Mouse (Mus musculus): ENCODE data around the gene Itpr1. TPM values are rescaled to one million over a fixed set of nuclear protein-coding genes. Genes with fewer than 3 reads are reported as not detected.

Itpr1 gene
- polyA plus RNA-seq, 1 experiment = not detected

- TF ChIP-seq CTCF (IDR thresholded peaks at IDR 0.05; ENCODE audit: insufficient read depth, low read depth, low read length) (no peak), POLR2A (IDR thresholded peaks at IDR 0.05; ENCODE audit: insufficient read depth, low read depth, low read length) (no peak)
- H3K4me1 ChIP-seq (ENCODE audit: control insufficient read depth, insufficient read depth, low read length) = peaks cover 2% of the 10 kb centered on the region; the same call in 1 of the 2 replicates
- 85% methylated on average over 3 of the region's 3 CpGs for WGBS
- H3K4me3 ChIP-seq (ENCODE audit: insufficient read depth, low read depth, low read length) = no peak overlapping the region
- H3K27ac ChIP-seq (ENCODE audit: insufficient read depth, low read depth, low read length) = no peak overlapping the region
Observed at GRCm38 (mm10) chr6:108291556-108291955, 78.7 kb downstream of the Itpr1 start.

- Histone ChIP-seq H3K4me1 (ENCODE audit: control insufficient read depth, insufficient read depth, low read length) (peaks cover 12% of the 10 kb centered on the region), H3K4me3 (ENCODE audit: insufficient read depth, low read depth, low read length) (no peak overlapping the region), H3K27ac (ENCODE audit: insufficient read depth, low read depth, low read length) (no peak overlapping the region)
- WGBS = 89% methylated on average over 5 of the region's 5 CpGs
- no peak for TF ChIP-seq POLR2A (IDR thresholded peaks at IDR 0.05; ENCODE audit: insufficient read depth, low read depth, low read length)
- TF ChIP-seq CTCF (IDR thresholded peaks at IDR 0.05; ENCODE audit: insufficient read depth, low read depth, low read length) = no peak
Observed at GRCm38 (mm10) chr6:108301856-108302255, 89.0 kb downstream of the Itpr1 start.

GRCm38 (mm10) chr6:108303619-108304567 lies 91.0 kb downstream of the Itpr1 start:
- Histone ChIP-seq H3K27ac (ENCODE audit: insufficient read depth, low read depth, low read length) (no peak overlapping the region), H3K4me3 (ENCODE audit: insufficient read depth, low read depth, low read length) (no peak overlapping the region), H3K4me1 (ENCODE audit: control insufficient read depth, insufficient read depth, low read length) (peaks cover 12% of the 10 kb centered on the region)
- TF ChIP-seq POLR2A (IDR thresholded peaks at IDR 0.05; ENCODE audit: insufficient read depth, low read depth, low read length) = no peak
- TF ChIP-seq CTCF (IDR thresholded peaks at IDR 0.05; ENCODE audit: insufficient read depth, low read depth, low read length) = no peak
- 77% methylated on average over 12 of the region's 12 CpGs for WGBS

- WGBS = 77% methylated on average over 12 of the region's 12 CpGs
- TF ChIP-seq POLR2A (IDR thresholded peaks at IDR 0.05; ENCODE audit: insufficient read depth, low read depth, low read length) (no peak), CTCF (IDR thresholded peaks at IDR 0.05; ENCODE audit: insufficient read depth, low read depth, low read length) (no peak)
- peak overlapping the region; percentile 56; the same call in 1 of the 2 replicates for H3K27ac ChIP-seq (ENCODE audit: insufficient read depth, low read depth, low read length)
Observed at GRCm38 (mm10) chr6:108305171-108305779, 92.4 kb downstream of the Itpr1 start.

GRCm38 (mm10) chr6:108306240-108306639 lies 93.3 kb downstream of the Itpr1 start:
- no peak for TF ChIP-seq POLR2A (IDR thresholded peaks at IDR 0.05; ENCODE audit: insufficient read depth, low read depth, low read length)
- TF ChIP-seq CTCF (IDR thresholded peaks at IDR 0.05; ENCODE audit: insufficient read depth, low read depth, low read length) = no peak
- Histone ChIP-seq H3K27ac (ENCODE audit: insufficient read depth, low read depth, low read length) (no peak overlapping the region), H3K4me3 (ENCODE audit: insufficient read depth, low read depth, low read length) (no peak overlapping the region; the same call in 1 of the 2 replicates), H3K4me1 (ENCODE audit: control insufficient read depth, insufficient read depth, low read length) (peaks cover 12% of the 10 kb centered on the region)
- 51% methylated on average over 11 of the region's 11 CpGs for WGBS

More at GRCm38 (mm10) chr6:108305171-108305779, 92.4 kb downstream of the Itpr1 start:
- peaks cover 12% of the 10 kb centered on the region for H3K4me1 ChIP-seq (ENCODE audit: control insufficient read depth, insufficient read depth, low read length)
- H3K4me3 ChIP-seq (ENCODE audit: insufficient read depth, low read depth, low read length) = no peak overlapping the region

GRCm38 (mm10) chr6:108306910-108307584 lies 94.2 kb downstream of the Itpr1 start:
- Histone ChIP-seq H3K27ac (ENCODE audit: insufficient read depth, low read depth, low read length) (no peak overlapping the region), H3K4me3 (ENCODE audit: insufficient read depth, low read depth, low read length) (no peak overlapping the region), H3K4me1 (ENCODE audit: control insufficient read depth, insufficient read depth, low read length) (peaks cover 12% of the 10 kb centered on the region)
- TF ChIP-seq POLR2A (IDR thresholded peaks at IDR 0.05; ENCODE audit: insufficient read depth, low read depth, low read length) (no peak), CTCF (IDR thresholded peaks at IDR 0.05; ENCODE audit: insufficient read depth, low read depth, low read length) (no peak)
- 74% methylated on average over 9 of the region's 9 CpGs for WGBS

- Histone ChIP-seq H3K27ac (ENCODE audit: insufficient read depth, low read depth, low read length) (no peak overlapping the region), H3K4me3 (ENCODE audit: insufficient read depth, low read depth, low read length) (no peak overlapping the region), H3K4me1 (ENCODE audit: control insufficient read depth, insufficient read depth, low read length) (peaks cover 12% of the 10 kb centered on the region)
- TF ChIP-seq POLR2A (IDR thresholded peaks at IDR 0.05; ENCODE audit: insufficient read depth, low read depth, low read length) (no peak), CTCF (IDR thresholded peaks at IDR 0.05; ENCODE audit: insufficient read depth, low read depth, low read length) (no peak)
- WGBS = 89% methylated on average over 6 of the region's 6 CpGs
Observed at GRCm38 (mm10) chr6:108307770-108308169, 94.9 kb downstream of the Itpr1 start.

GRCm38 (mm10) chr6:108309391-108310182 lies 96.7 kb downstream of the Itpr1 start:
- Histone ChIP-seq H3K4me1 (ENCODE audit: control insufficient read depth, insufficient read depth, low read length) (peaks cover 6% of the 10 kb centered on the region), H3K4me3 (ENCODE audit: insufficient read depth, low read depth, low read length) (no peak overlapping the region), H3K27ac (ENCODE audit: insufficient read depth, low read depth, low read length) (no peak overlapping the region)
- 80% methylated on average over 8 of the region's 8 CpGs for WGBS
- TF ChIP-seq POLR2A (IDR thresholded peaks at IDR 0.05; ENCODE audit: insufficient read depth, low read depth, low read length) (no peak), CTCF (IDR thresholded peaks at IDR 0.05; ENCODE audit: insufficient read depth, low read depth, low read length) (no peak)

All from olfactory bulb, adult 2 months (tissue).